Mouse (Mus musculus) small intestine, adult 2 months (tissue): ENCODE results near the gene Scpep1.

Experiments
- CTCF ChIP-seq: fragments of 200-500 bp; IDR thresholded peaks from 2 replicates; pipeline ENCODE4 v1.5.1; 2012; ENCODE audit warnings: low read depth, mild to moderate bottlenecking, control low read depth, inconsistent platforms, low read length, moderate library complexity, mixed read lengths; ENCODE audit not compliant: insufficient replicate concordance, insufficient read length; ENCODE audit errors: extremely low read depth
- POLR2A ChIP-seq: fragments of 200-500 bp; IDR thresholded peaks from 2 replicates; pipeline ENCODE4 v1.6.1; 2012; ENCODE audit warnings: low read depth, mild to moderate bottlenecking, control low read depth, inconsistent platforms, low read length, moderate library complexity

DNA sequence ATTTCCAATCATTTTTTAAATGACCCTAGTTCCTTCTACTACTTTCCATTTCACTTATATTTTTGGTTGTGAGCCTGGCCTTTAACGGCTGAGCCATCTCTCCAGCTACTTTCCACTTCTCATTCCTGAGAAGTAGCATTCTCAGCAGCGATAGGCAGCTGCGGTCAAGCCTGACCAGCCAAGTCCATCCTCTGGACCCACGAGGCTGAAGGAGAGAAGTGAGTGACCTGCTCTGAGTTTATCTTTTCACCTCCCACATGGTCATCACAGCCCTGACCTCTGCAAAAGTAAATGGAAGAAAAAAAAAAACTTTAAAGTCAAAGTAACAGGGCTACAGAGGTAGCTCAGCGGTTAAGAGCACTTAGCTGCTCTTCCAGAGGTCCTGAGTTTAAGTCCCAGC, 28.7 kb downstream of the Scpep1 start:
- TF ChIP-seq CTCF (no peak), POLR2A (no peak)
